Mouse (Mus musculus) heart, embryonic 16.5 days (tissue): ENCODE results near the gene Calhm3. TPM values are rescaled to one million over a fixed set of nuclear protein-coding genes. Genes with fewer than 3 reads are reported as not detected.

ENCODE experiments used
- ATAC-seq: fragments of 200-750 bp; cut with Nextera tagmentation; replicated peaks from 2 replicates; pipeline ENCODE4 v1.8.0; 2017; ENCODE audit warnings: moderate number of reproducible peaks; ENCODE audit not compliant: insufficient read depth, low FRiP score; ENCODE audit errors: extremely low read depth
- H3K27ac ChIP-seq: fragments of 300-500 bp; sonication (generic); 2 replicates; pipeline ENCODE4 v1.5.1; 2014; ENCODE audit warnings: mild to moderate bottlenecking, low read length, control low read depth, moderate library complexity
- H3K27me3 ChIP-seq: fragments of 300-500 bp; sonication (generic); 2 replicates; pipeline ENCODE4 v1.6.1; 2014; ENCODE audit warnings: low read length, mixed read lengths; ENCODE audit not compliant: control insufficient read depth, insufficient read depth
- H3K36me3 ChIP-seq: fragments of 300-500 bp; sonication (generic); 2 replicates; pipeline ENCODE4 v1.6.1; 2014; ENCODE audit not compliant: control insufficient read depth, insufficient read depth
- H3K4me1 ChIP-seq: fragments of 300-500 bp; sonication (generic); 2 replicates; pipeline ENCODE4 v1.6.1; 2014; ENCODE audit warnings: low read length, mixed read lengths; ENCODE audit not compliant: control insufficient read depth, insufficient read depth
- H3K4me2 ChIP-seq: fragments of 300-500 bp; sonication (generic); 2 replicates; pipeline ENCODE4 v1.6.1; 2014; ENCODE audit warnings: low read depth, mild to moderate bottlenecking, control low read depth, low read length
- H3K4me3 ChIP-seq: fragments of 300-500 bp; sonication (generic); 2 replicates; pipeline ENCODE4 v1.5.1; 2014; ENCODE audit warnings: mild to moderate bottlenecking, control low read depth, low read length
- H3K9ac ChIP-seq: fragments of 300-500 bp; sonication (generic); 2 replicates; pipeline ENCODE4 v1.6.1; 2014; ENCODE audit warnings: low read length, control low read depth
- H3K9me3 ChIP-seq: fragments of 300-500 bp; sonication (generic); replicated peaks from 2 replicates; pipeline ENCODE4 v1.6.1; 2016; ENCODE audit warnings: low read length; ENCODE audit not compliant: control insufficient read depth
- WGBS: fragments of 180-500 bp; shearing (Covaris S2); extraction: QIAGEN DNeasy Blood & Tissue Kit; methylation state at CpG from one replicate; pipeline ENCODE4 v1.1.7; 2014; 5-methylcytosine and 5-hydroxymethylcytosine counted together
- polyA plus RNA-seq: library from polyadenylated mRNA; unstranded; fragments of >200 nt; fragmentation: Nextera tagmentation; extraction: Ambion mirVana; gene quantifications from 2 replicates; pipeline ENCODE4 v1.2.1, GENCODE M21; 2015

Gene Calhm3
- polyA plus RNA-seq, 1 experiment from 2014 or later: not detected

GRCm38 (mm10) chr19:47186514-47187275, 29.1 kb upstream of the Calhm3 start:
- H3K27ac ChIP-seq: no peak overlapping the region
- no peaks in the 10 kb centered on the region for H3K27me3 ChIP-seq
- peaks cover 2% of the 10 kb centered on the region; the same call in 1 of the 2 replicates for H3K9me3 ChIP-seq
- H3K36me3 ChIP-seq: no peaks in the 10 kb centered on the region
- 38% methylated on average over 15 of the region's 15 CpGs for WGBS
- H3K4me2 ChIP-seq: no peak overlapping the region
- H3K9ac ChIP-seq: no peak overlapping the region
- no peaks in the 10 kb centered on the region for H3K4me1 ChIP-seq
- H3K4me3 ChIP-seq: no peak overlapping the region
- no peak for ATAC-seq

- no peak overlapping the region for H3K4me3 ChIP-seq
- no peak overlapping the region for H3K9ac ChIP-seq
- no peaks in the 10 kb centered on the region for H3K36me3 ChIP-seq
- WGBS: 48% methylated on average over 4 of the region's 4 CpGs
- H3K4me2 ChIP-seq: no peak overlapping the region
- H3K27me3 ChIP-seq: peaks cover 16% of the 10 kb centered on the region
- H3K9me3 ChIP-seq: peaks cover 2% of the 10 kb centered on the region; the same call in 1 of the 2 replicates
- ATAC-seq: no peak
- H3K4me1 ChIP-seq: no peaks in the 10 kb centered on the region
- no peak overlapping the region for H3K27ac ChIP-seq
Observed at GRCm38 (mm10) chr19:47184736-47185135, 27.2 kb upstream of the Calhm3 start.

- Histone ChIP-seq H3K9me3 (peaks cover 2% of the 10 kb centered on the region; the same call in 1 of the 2 replicates), H3K4me1 (peaks cover 3% of the 10 kb centered on the region; the same call in 1 of the 2 replicates), H3K27ac (no peak overlapping the region), H3K4me2 (no peak overlapping the region), H3K36me3 (no peaks in the 10 kb centered on the region), H3K9ac (no peak overlapping the region), H3K4me3 (no peak overlapping the region), H3K27me3 (peaks cover 21% of the 10 kb centered on the region)
- no peak for ATAC-seq
- WGBS: 57% methylated on average over 8 of the region's 8 CpGs
Observed at GRCm38 (mm10) chr19:47184221-47184620, 26.7 kb upstream of the Calhm3 start.

GRCm38 (mm10) chr19:47180011-47180410, 22.4 kb upstream of the Calhm3 start:
- ATAC-seq: no peak
- Histone ChIP-seq H3K27me3 (peaks cover 31% of the 10 kb centered on the region), H3K27ac (no peak overlapping the region), H3K4me2 (no peak overlapping the region), H3K9me3 (peaks cover 2% of the 10 kb centered on the region; the same call in 1 of the 2 replicates), H3K4me3 (no peak overlapping the region), H3K4me1 (peaks cover 3% of the 10 kb centered on the region; the same call in 1 of the 2 replicates), H3K9ac (no peak overlapping the region), H3K36me3 (no peaks in the 10 kb centered on the region)
- 21% methylated on average over 8 of the region's 8 CpGs for WGBS

- ATAC-seq: no peak
- peaks cover 31% of the 10 kb centered on the region for H3K27me3 ChIP-seq
- H3K4me3 ChIP-seq: peak overlapping the region; percentile 76
- no peaks in the 10 kb centered on the region for H3K36me3 ChIP-seq
- no peak overlapping the region for H3K27ac ChIP-seq
- peaks cover 3% of the 10 kb centered on the region; the same call in 1 of the 2 replicates for H3K4me1 ChIP-seq
- H3K9me3 ChIP-seq: peaks cover 2% of the 10 kb centered on the region; the same call in 1 of the 2 replicates
- 1% methylated on average over 34 of the region's 42 CpGs for WGBS
- H3K9ac ChIP-seq: peak overlapping the region; percentile 70
- H3K4me2 ChIP-seq: peak overlapping the region; percentile 100
Observed at GRCm38 (mm10) chr19:47179272-47179809, 21.8 kb upstream of the Calhm3 start.

GRCm38 (mm10) chr19:47178431-47179271, 21.1 kb upstream of the Calhm3 start, which contains the start of gene Neurl1a:
TSS of gene Neurl1a (plus strand) at chr19:47178820.
- Histone ChIP-seq H3K27ac (no peak within 1 kb of the TSS), H3K27me3 (peaks cover 31% of the 10 kb centered on the region)
- under 1% methylated on average over 67 of the region's 98 CpGs for WGBS

GRCm38 (mm10) chr19:47178001-47178400, 20.4 kb upstream of the Calhm3 start:
- 19% methylated on average over 10 of the region's 10 CpGs for WGBS
- H3K9ac ChIP-seq: no peak overlapping the region
- no peak overlapping the region for H3K27ac ChIP-seq
- peaks cover 3% of the 10 kb centered on the region; the same call in 1 of the 2 replicates for H3K4me1 ChIP-seq
- ATAC-seq: peak; percentile 57; the same call in 1 of the 2 replicates
- peak overlapping the region; percentile 76 for H3K4me3 ChIP-seq
- H3K4me2 ChIP-seq: peak overlapping the region; percentile 100
- H3K27me3 ChIP-seq: peaks cover 38% of the 10 kb centered on the region
- H3K36me3 ChIP-seq: no peaks in the 10 kb centered on the region
- peaks cover 2% of the 10 kb centered on the region; the same call in 1 of the 2 replicates for H3K9me3 ChIP-seq

More at GRCm38 (mm10) chr19:47178431-47179271, 21.1 kb upstream of the Calhm3 start, which contains the start of gene Neurl1a:
- Histone ChIP-seq H3K36me3 (no peaks in the 10 kb centered on the region), H3K4me1 (peaks cover 3% of the 10 kb centered on the region; the same call in 1 of the 2 replicates), H3K9ac (peak within 1 kb of the TSS; percentile 70), H3K4me3 (peak within 1 kb of the TSS; percentile 76), H3K9me3 (peaks cover 2% of the 10 kb centered on the region; the same call in 1 of the 2 replicates), H3K4me2 (peak within 1 kb of the TSS; percentile 100)
- ATAC-seq: peak; percentile 43

GRCm38 (mm10) chr19:47176916-47177505, 19.4 kb upstream of the Calhm3 start:
- WGBS: 68% methylated on average over 2 of the region's 2 CpGs
- Histone ChIP-seq H3K4me3 (no peak overlapping the region), H3K27me3 (peaks cover 43% of the 10 kb centered on the region), H3K9ac (no peak overlapping the region), H3K4me1 (peaks cover 3% of the 10 kb centered on the region; the same call in 1 of the 2 replicates), H3K9me3 (no peaks in the 10 kb centered on the region; the same call in 1 of the 2 replicates), H3K27ac (no peak overlapping the region), H3K36me3 (no peaks in the 10 kb centered on the region), H3K4me2 (no peak overlapping the region)
- no peak for ATAC-seq
